Mouse (Mus musculus): ENCODE data around the gene Snx1. TPM values are rescaled to one million over a fixed set of nuclear protein-coding genes. Genes with fewer than 3 reads are reported as not detected.

The Snx1 gene
- 89.6 and 95.1 TPM in 2 replicates for polyA plus RNA-seq (2016; fragmentation: Nextera tagmentation; extraction: Ambion mirVana)

DNA sequence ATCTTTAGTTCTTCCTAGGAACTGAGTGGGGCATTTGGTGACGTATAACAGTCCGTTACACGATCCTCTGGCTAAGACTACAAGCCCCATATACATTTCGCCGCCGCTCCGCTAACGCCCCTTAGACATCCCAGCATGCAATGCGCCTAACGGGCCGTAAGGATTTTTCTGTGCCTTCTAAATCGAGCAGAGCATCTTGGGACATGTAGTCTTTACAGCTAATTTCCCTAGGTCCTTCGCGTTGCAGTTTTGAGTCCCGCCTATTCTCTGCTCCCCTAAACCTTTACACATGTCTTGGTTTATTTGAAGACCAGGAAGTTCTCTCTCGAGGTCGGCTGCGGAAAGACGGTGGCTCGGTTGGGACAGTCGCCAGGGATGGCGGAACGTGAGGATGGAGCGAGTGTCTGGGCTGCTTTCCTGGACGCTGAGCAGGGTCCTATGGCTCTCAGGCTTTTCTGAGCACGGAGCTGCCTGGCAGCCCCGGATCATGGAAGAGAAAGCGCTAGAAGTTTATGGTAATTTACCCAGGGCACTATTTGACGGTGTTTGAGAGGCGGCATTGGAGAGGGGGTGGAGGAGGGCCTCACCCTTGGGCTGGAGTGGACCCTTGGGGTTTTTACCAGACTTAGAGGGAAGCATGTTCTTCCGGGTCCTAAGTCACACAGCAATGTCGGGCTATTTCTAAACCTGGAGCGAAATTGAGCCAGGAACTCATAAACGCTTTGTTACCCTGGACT is at the start of gene Snx1, which contains the start of gene Ciao2a:
Snx1 (minus strand) TSS at position 132 of the 737 bp plus-strand sequence.
Ciao2a (plus strand) TSS at position 156 of the 737 bp plus-strand sequence.
- peaks cover 73% of the 10 kb centered on the region for H3K4me1 ChIP-seq
- no peaks in the 10 kb centered on the region for H3K27me3 ChIP-seq (replicated peaks)
- peak within 1 kb of the TSS; percentile 92 for H3K4me2 ChIP-seq
- peak within 1 kb of the TSS; percentile 83 for H3K9ac ChIP-seq
- WGBS (ENCODE audit: insufficient replicate concordance) = under 1% methylated on average over 34 of the region's 34 CpGs
- H3K27ac ChIP-seq = peak within 1 kb of the TSS; percentile 96
- no peaks in the 10 kb centered on the region for H3K9me3 ChIP-seq (replicated peaks)
- peak; percentile 67 for ATAC-seq
- H3K4me3 ChIP-seq = peak within 1 kb of the TSS; percentile 80
- H3K36me3 ChIP-seq = peaks cover 18% of the 10 kb centered on the region

GRCm38 (mm10) chr9:66174985-66175384 is 48.6 kb upstream of the Snx1 start:
- H3K9ac ChIP-seq = 0 out of 2 replicates have a peak overlapping the region, but pooled peaks have one; percentile 10
- H3K27me3 ChIP-seq (replicated peaks) = no peaks in the 10 kb centered on the region
- no peaks in the 10 kb centered on the region for H3K36me3 ChIP-seq
- H3K9me3 ChIP-seq (replicated peaks) = no peaks in the 10 kb centered on the region
- H3K4me3 ChIP-seq = no peak overlapping the region
- H3K27ac ChIP-seq = peak overlapping the region; percentile 67
- WGBS (ENCODE audit: insufficient replicate concordance) = 60% methylated on average over 3 of the region's 3 CpGs
- H3K4me2 ChIP-seq = peak overlapping the region; percentile 8; the same call in 1 of the 2 replicates
- ATAC-seq = peak; percentile 64
- H3K4me1 ChIP-seq = peaks cover 62% of the 10 kb centered on the region

DNA sequence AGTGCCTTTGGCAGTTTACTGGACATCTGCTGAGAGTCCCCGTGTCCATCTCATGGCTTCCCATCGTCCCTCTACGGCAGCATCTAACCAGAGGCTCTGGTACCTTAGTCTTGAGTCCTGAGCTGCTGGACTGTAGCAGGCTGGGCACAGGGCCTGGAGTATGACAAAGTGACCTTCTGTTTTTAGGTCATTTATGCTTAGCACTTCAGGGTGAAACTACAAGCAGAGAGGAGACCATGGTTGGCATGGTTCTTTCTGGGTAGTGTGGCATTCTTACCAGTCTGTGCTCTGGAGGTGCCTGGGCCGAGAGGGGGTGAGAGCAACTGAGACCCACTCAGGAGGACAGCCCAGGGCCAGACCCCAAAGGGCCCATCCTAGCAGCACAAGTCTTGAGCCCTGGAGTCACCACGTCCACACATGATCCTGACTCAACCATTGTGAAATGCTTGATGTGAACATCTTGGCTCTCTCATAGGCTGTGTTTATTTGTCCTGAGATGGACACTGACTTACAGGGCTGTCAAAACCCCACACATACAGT is 47.0 kb upstream of the Snx1 start:
- H3K4me1 ChIP-seq = peaks cover 57% of the 10 kb centered on the region

GRCm38 (mm10) chr9:66171275-66171921 is 45.0 kb upstream of the Snx1 start:
- Histone ChIP-seq H3K27me3 (replicated peaks) (no peaks in the 10 kb centered on the region), H3K4me2 (no peak overlapping the region), H3K9me3 (replicated peaks) (no peaks in the 10 kb centered on the region), H3K4me3 (no peak overlapping the region), H3K27ac (no peak overlapping the region), H3K9ac (no peak overlapping the region), H3K36me3 (no peaks in the 10 kb centered on the region; the same call in 1 of the 2 replicates), H3K4me1 (peaks cover 59% of the 10 kb centered on the region)
- WGBS (ENCODE audit: insufficient replicate concordance) = 77% methylated on average over 12 of the region's 12 CpGs
- ATAC-seq = no peak

More for the DNA sequence above, 47.0 kb upstream of the Snx1 start:
- Histone ChIP-seq H3K27me3 (replicated peaks) (no peaks in the 10 kb centered on the region), H3K36me3 (no peaks in the 10 kb centered on the region), H3K4me3 (no peak overlapping the region), H3K9me3 (replicated peaks) (no peaks in the 10 kb centered on the region), H3K9ac (no peak overlapping the region), H3K4me2 (no peak overlapping the region), H3K27ac (no peak overlapping the region)
- ATAC-seq = no peak
- 87% methylated on average over 5 of the region's 5 CpGs for WGBS (ENCODE audit: insufficient replicate concordance)

DNA sequence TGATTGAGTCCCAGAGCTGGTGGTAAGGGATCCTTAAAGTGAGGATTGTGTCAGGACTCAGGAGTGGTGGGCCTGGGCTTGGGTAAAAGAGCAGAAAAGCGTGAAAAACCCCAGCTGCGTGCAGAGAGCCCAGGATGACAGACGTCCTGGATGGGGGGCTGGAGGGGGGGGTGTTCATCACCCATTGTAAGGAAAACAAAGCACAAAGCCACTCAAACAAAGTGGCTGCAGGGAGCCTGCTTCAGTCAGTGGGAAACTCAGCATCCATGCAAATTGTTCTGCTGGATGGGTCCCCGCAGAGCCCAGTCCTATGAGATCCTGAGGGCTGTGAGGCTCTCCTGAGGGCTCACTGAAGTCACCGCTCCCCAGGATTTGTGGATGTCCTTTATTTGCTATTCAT is 44.1 kb upstream of the Snx1 start:
- Histone ChIP-seq H3K9me3 (replicated peaks) (no peaks in the 10 kb centered on the region), H3K36me3 (no peaks in the 10 kb centered on the region; the same call in 1 of the 2 replicates), H3K4me2 (no peak overlapping the region), H3K9ac (no peak overlapping the region), H3K4me1 (peaks cover 57% of the 10 kb centered on the region), H3K27me3 (replicated peaks) (no peaks in the 10 kb centered on the region), H3K4me3 (no peak overlapping the region), H3K27ac (no peak overlapping the region)
- WGBS (ENCODE audit: insufficient replicate concordance) = 77% methylated on average over 5 of the region's 5 CpGs
- no peak for ATAC-seq

GRCm38 (mm10) chr9:66168233-66168632 is 41.8 kb upstream of the Snx1 start:
- 15% methylated on average over 1 of the region's 1 CpGs for WGBS (ENCODE audit: insufficient replicate concordance)
- peak; percentile 79 for ATAC-seq
- no peak overlapping the region; the same call in 1 of the 2 replicates for H3K4me2 ChIP-seq
- H3K9me3 ChIP-seq (replicated peaks) = no peaks in the 10 kb centered on the region
- H3K27me3 ChIP-seq (replicated peaks) = no peaks in the 10 kb centered on the region
- H3K4me3 ChIP-seq = no peak overlapping the region
- H3K4me1 ChIP-seq = peaks cover 42% of the 10 kb centered on the region
- H3K9ac ChIP-seq = peak overlapping the region; percentile 17; the same call in 1 of the 2 replicates
- no peaks in the 10 kb centered on the region; the same call in 1 of the 2 replicates for H3K36me3 ChIP-seq
- peak overlapping the region; percentile 69 for H3K27ac ChIP-seq

- H3K27ac ChIP-seq = peak overlapping the region; percentile 15; the same call in 1 of the 2 replicates
- peaks cover 45% of the 10 kb centered on the region for H3K4me1 ChIP-seq
- no peak for ATAC-seq
- H3K4me3 ChIP-seq = no peak overlapping the region
- no peaks in the 10 kb centered on the region for H3K9me3 ChIP-seq (replicated peaks)
- H3K9ac ChIP-seq = no peak overlapping the region
- no peaks in the 10 kb centered on the region; the same call in 1 of the 2 replicates for H3K36me3 ChIP-seq
- WGBS (ENCODE audit: insufficient replicate concordance) = 78% methylated on average over 5 of the region's 5 CpGs
- H3K4me2 ChIP-seq = no peak overlapping the region
- no peaks in the 10 kb centered on the region for H3K27me3 ChIP-seq (replicated peaks)
Measured at GRCm38 (mm10) chr9:66167222-66167621, 40.8 kb upstream of the Snx1 start.

- no peak overlapping the region for H3K9ac ChIP-seq
- 74% methylated on average over 9 of the region's 9 CpGs for WGBS (ENCODE audit: insufficient replicate concordance)
Measured at GRCm38 (mm10) chr9:66162995-66163394, 36.6 kb upstream of the Snx1 start.

GRCm38 (mm10) chr9:66160155-66160554 is 33.8 kb upstream of the Snx1 start:
- Histone ChIP-seq H3K4me2 (peak overlapping the region; percentile 88; the same call in 1 of the 2 replicates), H3K4me3 (no peak overlapping the region), H3K9me3 (replicated peaks) (no peaks in the 10 kb centered on the region), H3K36me3 (no peaks in the 10 kb centered on the region), H3K27me3 (replicated peaks) (peaks cover 32% of the 10 kb centered on the region), H3K9ac (no peak overlapping the region), H3K4me1 (peaks cover 36% of the 10 kb centered on the region), H3K27ac (no peak overlapping the region)
- ATAC-seq = no peak
- WGBS (ENCODE audit: insufficient replicate concordance) = 85% methylated on average over 2 of the region's 2 CpGs

More at GRCm38 (mm10) chr9:66162995-66163394, 36.6 kb upstream of the Snx1 start:
- Histone ChIP-seq H3K4me1 (peaks cover 53% of the 10 kb centered on the region), H3K36me3 (no peaks in the 10 kb centered on the region; the same call in 1 of the 2 replicates), H3K27me3 (replicated peaks) (peaks cover 17% of the 10 kb centered on the region; the same call in 1 of the 2 replicates), H3K9me3 (replicated peaks) (no peaks in the 10 kb centered on the region), H3K4me2 (no peak overlapping the region), H3K4me3 (no peak overlapping the region), H3K27ac (no peak overlapping the region)
- ATAC-seq = no peak

GRCm38 (mm10) chr9:66158885-66159430 is 32.6 kb upstream of the Snx1 start:
- Histone ChIP-seq H3K4me2 (peak overlapping the region; percentile 88), H3K4me1 (peaks cover 36% of the 10 kb centered on the region), H3K4me3 (peak overlapping the region; percentile 69), H3K27me3 (replicated peaks) (peaks cover 32% of the 10 kb centered on the region), H3K9me3 (replicated peaks) (no peaks in the 10 kb centered on the region), H3K36me3 (no peaks in the 10 kb centered on the region), H3K9ac (peak overlapping the region; percentile 79), H3K27ac (peak overlapping the region; percentile 66)
- peak; percentile 53; the same call in 1 of the 2 replicates for ATAC-seq
- WGBS (ENCODE audit: insufficient replicate concordance) = 71% methylated on average over 6 of the region's 6 CpGs

DNA sequence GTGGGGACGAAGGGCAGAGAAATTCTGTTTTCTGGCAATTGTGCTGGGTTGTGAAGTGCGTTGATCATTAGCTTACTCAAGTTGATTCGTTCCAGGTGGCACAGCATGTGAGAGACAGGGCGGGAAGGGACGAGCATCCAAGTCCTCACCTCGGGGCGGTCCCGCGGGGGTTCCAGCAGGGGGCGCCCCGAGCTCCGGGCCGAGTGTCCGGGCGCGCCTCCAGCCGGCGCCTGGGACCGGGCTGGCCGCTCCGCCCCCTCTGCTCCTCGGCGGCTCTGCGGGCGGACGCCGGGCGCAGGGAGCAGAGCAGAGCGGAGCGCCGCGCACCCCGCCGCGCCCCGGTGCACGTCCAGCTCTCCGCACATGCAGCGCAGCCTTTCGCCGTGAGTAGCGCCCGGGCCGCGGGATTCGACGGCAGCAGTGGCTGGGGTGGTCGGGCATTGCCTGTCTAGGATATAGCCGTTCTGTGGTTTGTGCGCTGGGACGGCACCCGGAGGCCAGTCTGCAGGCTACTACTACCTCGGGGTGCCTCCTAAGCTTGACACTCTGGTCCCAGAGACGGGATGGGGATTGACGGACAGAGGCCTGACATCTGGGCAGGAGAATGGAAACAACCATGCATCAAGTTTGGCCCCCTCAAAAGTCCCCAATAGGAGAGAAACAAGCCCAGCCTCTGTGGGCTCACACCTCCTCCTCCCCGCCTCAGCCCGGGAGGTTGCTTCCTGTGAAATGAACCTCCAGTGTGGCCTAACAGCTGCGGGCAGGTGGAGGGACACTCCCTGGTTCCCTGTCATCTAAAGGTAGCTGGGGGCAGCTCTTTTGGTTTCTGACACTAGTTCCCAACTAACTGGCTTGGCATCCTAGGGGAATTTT is 31.8 kb upstream of the Snx1 start, which contains the start of gene Dapk2:
Dapk2 (plus strand) TSS at position 266 of the 873 bp plus-strand sequence.
- H3K9me3 ChIP-seq (replicated peaks) = no peaks in the 10 kb centered on the region
- peak within 1 kb of the TSS; percentile 66 for H3K27ac ChIP-seq
- H3K4me3 ChIP-seq = peak within 1 kb of the TSS; percentile 69
- peak within 1 kb of the TSS; percentile 88 for H3K4me2 ChIP-seq
- no peaks in the 10 kb centered on the region for H3K36me3 ChIP-seq
- H3K9ac ChIP-seq = peak within 1 kb of the TSS; percentile 79
- H3K27me3 ChIP-seq (replicated peaks) = peaks cover 37% of the 10 kb centered on the region
- WGBS (ENCODE audit: insufficient replicate concordance) = 2% methylated on average over 47 of the region's 58 CpGs
- ATAC-seq = peak; percentile 94
- peaks cover 35% of the 10 kb centered on the region for H3K4me1 ChIP-seq

Measured in liver, embryonic 12.5 days (tissue).